Mouse (Mus musculus): ENCODE results near the gene Serpina16. TPM values are rescaled to one million over a fixed set of nuclear protein-coding genes. Genes with fewer than 3 reads are reported as not detected.

The Serpina16 gene
- total and polyA plus RNA-seq, 3 experiments = not detected

GRCm38 (mm10) chr12:103686050-103686449 lies 10.1 kb upstream of the Serpina16 start:
- Histone ChIP-seq H3K27ac (ENCODE audit: control insufficient read depth, low read depth, low read length) (no peak overlapping the region), H3K36me3 (ENCODE audit: control insufficient read depth in 1 of 2, insufficient read depth in 2 of 2, low read length in 2 of 2) (no peaks in the 10 kb centered on the region), H3K79me2 (ENCODE audit: control insufficient read depth, insufficient read depth, low read length, poor library complexity) (no peaks in the 10 kb centered on the region), H3K9ac (ENCODE audit: control insufficient read depth, low read depth, low read length, poor library complexity, severe bottlenecking) (no peak overlapping the region), H3K4me3 (ENCODE audit: control insufficient read depth in 1 of 2, insufficient read depth in 1 of 2, low read depth in 2 of 2, low read length in 2 of 2) (no peak overlapping the region), H3K27me3 (ENCODE audit: control insufficient read depth in 1 of 2, insufficient read depth in 2 of 2, low read length in 2 of 2) (no peaks in the 10 kb centered on the region), H3K9me3 (replicated peaks; ENCODE audit: insufficient read depth, low read length) (no peaks in the 10 kb centered on the region), H3K4me1 (ENCODE audit: control insufficient read depth in 1 of 2, insufficient read depth in 2 of 2, low read length in 2 of 2) (no peaks in the 10 kb centered on the region)
- DNase-seq (ENCODE audit: low read depth, low spot score) = no peak
- TF ChIP-seq ELF1 (IDR thresholded peaks at IDR 0.05; ENCODE audit: low read depth, low read length) = no peak
- no peak for TF ChIP-seq NRF1 (IDR thresholded peaks at IDR 0.05; ENCODE audit: insufficient read depth, low read depth, low read length, poor library complexity, severe bottlenecking)
- no peak for TF ChIP-seq HCFC1 (IDR thresholded peaks at IDR 0.05; ENCODE audit: low read depth, low read length)
- TF ChIP-seq CHD2 (IDR thresholded peaks at IDR 0.05; ENCODE audit: low read length) = no peak
- TF ChIP-seq JUND (IDR thresholded peaks at IDR 0.05; ENCODE audit: low read depth, low read length) = no peak
- TF ChIP-seq RCOR1 (IDR thresholded peaks at IDR 0.05; ENCODE audit: low read depth, low read length) = no peak
- TF ChIP-seq POLR2A (IDR thresholded peaks at IDR 0.05; ENCODE audit: control insufficient read depth in 1 of 2, insufficient read depth in 1 of 2, low read depth in 1 of 2, low read length in 2 of 2, poor library complexity in 1 of 2) = no peak

- Histone ChIP-seq H3K9me3 (replicated peaks; ENCODE audit: insufficient read depth, low read length) (no peaks in the 10 kb centered on the region), H3K79me2 (ENCODE audit: control insufficient read depth, insufficient read depth, low read length, poor library complexity) (no peaks in the 10 kb centered on the region), H3K27ac (ENCODE audit: control insufficient read depth, low read depth, low read length) (no peak overlapping the region), H3K36me3 (ENCODE audit: control insufficient read depth in 1 of 2, insufficient read depth in 2 of 2, low read length in 2 of 2) (no peaks in the 10 kb centered on the region), H3K9ac (ENCODE audit: control insufficient read depth, low read depth, low read length, poor library complexity, severe bottlenecking) (no peak overlapping the region), H3K4me1 (ENCODE audit: control insufficient read depth in 1 of 2, insufficient read depth in 2 of 2, low read length in 2 of 2) (no peaks in the 10 kb centered on the region), H3K4me3 (ENCODE audit: control insufficient read depth in 1 of 2, insufficient read depth in 1 of 2, low read depth in 2 of 2, low read length in 2 of 2) (no peak overlapping the region), H3K27me3 (ENCODE audit: control insufficient read depth in 1 of 2, insufficient read depth in 2 of 2, low read length in 2 of 2) (no peaks in the 10 kb centered on the region)
- DNase-seq (ENCODE audit: low read depth, low spot score) = no peak
- TF ChIP-seq TCF12 (IDR thresholded peaks at IDR 0.05; ENCODE audit: low read depth, low read length) (no peak), MEF2A (IDR thresholded peaks at IDR 0.05; ENCODE audit: extremely low read depth, insufficient replicate concordance, low read depth, low read length, poor library complexity, severe bottlenecking) (no peak), ETS1 (IDR thresholded peaks at IDR 0.05; ENCODE audit: low read depth, low read length) (no peak), POLR2AphosphoS2 (IDR thresholded peaks at IDR 0.05; ENCODE audit: low read length) (no peak), MAFK (IDR thresholded peaks at IDR 0.05; ENCODE audit: borderline replicate concordance, low read depth, low read length) (no peak), MAZ (IDR thresholded peaks at IDR 0.05; ENCODE audit: low read depth, low read length) (no peak), JUND (IDR thresholded peaks at IDR 0.05; ENCODE audit: low read depth, low read length) (no peak), RAD21 (IDR thresholded peaks at IDR 0.05; ENCODE audit: low read depth, low read length) (no peak), GABPA (IDR thresholded peaks at IDR 0.05; ENCODE audit: low read depth, low read length) (no peak), ZKSCAN1 (IDR thresholded peaks at IDR 0.05; ENCODE audit: low read depth, low read length) (no peak)
Measured at GRCm38 (mm10) chr12:103685386-103685785, 9.4 kb upstream of the Serpina16 start.

Data from MEL (cell line).